Mouse (Mus musculus) right cerebral cortex, adult 2 months (tissue): Measurements from ENCODE around the gene Cherp.

ENCODE experiments used
- DNase-seq, 2 experiments: peaks; one replicate each; pipeline ENCODE4 v3.0.0; 2021 to 2022; ENCODE audit warnings: low spot score in 2 of 2

Cherp gene

DNA sequence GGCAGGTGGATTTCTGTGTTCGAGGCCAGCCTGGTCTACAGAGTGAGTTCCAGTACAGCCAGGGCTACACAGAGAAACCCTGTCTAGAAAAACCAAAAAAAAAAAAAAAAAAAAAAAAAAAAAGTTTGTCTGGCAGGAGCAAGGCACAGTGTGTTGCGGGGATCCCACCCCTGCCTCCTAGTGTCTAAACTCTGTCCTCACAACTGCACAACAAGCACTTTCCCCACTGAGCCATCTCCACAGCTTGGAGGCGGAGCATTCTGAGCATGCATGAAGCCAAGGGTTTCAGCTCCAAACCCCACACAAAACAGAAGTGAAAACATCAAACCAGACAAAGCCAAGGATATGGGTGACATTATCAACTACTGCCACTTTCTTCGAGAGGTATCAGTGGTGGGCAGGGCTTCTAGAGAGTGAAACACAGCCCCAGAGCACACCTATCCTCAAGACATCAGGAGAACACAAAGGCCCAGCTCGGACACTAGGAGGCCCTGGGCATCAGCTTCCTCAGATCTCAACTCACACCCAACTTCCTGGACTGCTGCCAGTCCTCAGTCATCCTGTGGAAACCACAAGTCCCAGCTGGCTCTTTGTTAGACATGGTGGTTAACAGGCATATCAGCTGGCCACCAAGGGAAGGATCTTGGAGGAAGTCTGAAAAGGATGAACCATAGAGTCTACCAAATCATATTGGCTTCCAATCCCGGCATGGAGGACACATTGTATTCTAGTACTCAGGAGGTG is 10.6 kb upstream of the Cherp start:
- peak in 1 of 2 experiments; percentile 24 for DNase-seq

- no peak for DNase-seq
Measured at GRCm38 (mm10) chr8:72470684-72471083, 4.3 kb downstream of the Cherp start.

DNA sequence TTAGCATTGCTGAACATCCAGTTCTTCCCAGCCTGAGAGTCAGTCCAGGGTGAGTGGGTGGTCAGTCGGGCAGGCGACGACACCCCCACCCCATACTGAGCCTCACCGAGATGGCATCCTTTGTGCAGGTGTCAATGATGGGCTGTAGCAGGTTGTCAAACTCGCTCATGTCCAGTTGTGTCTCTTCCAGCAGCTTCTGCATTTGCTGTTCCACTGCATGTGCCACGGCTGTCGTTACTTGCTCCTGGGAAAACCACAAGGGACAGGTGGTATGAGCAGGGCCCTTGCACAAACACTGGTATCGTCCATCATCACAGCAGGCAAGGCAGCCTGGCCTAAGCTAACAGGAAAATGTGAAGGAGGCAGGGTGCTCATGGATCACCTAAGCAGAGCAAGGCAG is 5.0 kb downstream of the Cherp start:
- DNase-seq = no peak

- DNase-seq = no peak
Measured at GRCm38 (mm10) chr8:72469243-72469642, 5.8 kb downstream of the Cherp start.

GRCm38 (mm10) chr8:72464211-72464610 is 10.8 kb downstream of the Cherp start:
- DNase-seq = no peak

GRCm38 (mm10) chr8:72459881-72460533 is 15.0 kb downstream of the Cherp start:
- no peak for DNase-seq

- DNase-seq = no peak
Measured at GRCm38 (mm10) chr8:72458457-72458856, 16.6 kb downstream of the Cherp start.

- no peak for DNase-seq
Measured at GRCm38 (mm10) chr8:72457806-72458205, 17.2 kb downstream of the Cherp start.

GRCm38 (mm10) chr8:72455317-72455716 is 19.7 kb downstream of the Cherp start:
- no peak for DNase-seq

DNA sequence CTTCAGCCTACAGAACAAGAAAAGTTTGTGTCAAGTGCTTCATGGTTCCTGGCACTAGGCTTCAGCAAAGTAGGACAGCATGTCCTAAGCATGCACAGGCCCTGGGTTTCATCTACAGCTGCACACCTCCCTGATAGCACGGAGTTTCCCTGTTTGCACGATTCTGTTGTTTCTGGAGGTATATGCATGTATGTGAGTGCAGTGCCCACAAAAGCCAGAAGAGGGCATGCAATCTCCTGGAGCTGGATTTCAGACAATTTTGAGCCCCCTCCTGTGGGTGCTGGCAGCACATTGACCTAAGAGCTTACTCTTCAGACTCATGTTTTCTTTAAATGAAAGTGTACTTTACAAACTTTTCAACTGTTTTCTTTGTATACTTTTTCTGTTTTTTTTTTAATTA is 21.1 kb downstream of the Cherp start:
- DNase-seq = no peak

GRCm38 (mm10) chr8:72451516-72451915 is 23.5 kb downstream of the Cherp start:
- no peak for DNase-seq

GRCm38 (mm10) chr8:72445071-72445470 is 30.0 kb downstream of the Cherp start:
- DNase-seq = no peak

DNA sequence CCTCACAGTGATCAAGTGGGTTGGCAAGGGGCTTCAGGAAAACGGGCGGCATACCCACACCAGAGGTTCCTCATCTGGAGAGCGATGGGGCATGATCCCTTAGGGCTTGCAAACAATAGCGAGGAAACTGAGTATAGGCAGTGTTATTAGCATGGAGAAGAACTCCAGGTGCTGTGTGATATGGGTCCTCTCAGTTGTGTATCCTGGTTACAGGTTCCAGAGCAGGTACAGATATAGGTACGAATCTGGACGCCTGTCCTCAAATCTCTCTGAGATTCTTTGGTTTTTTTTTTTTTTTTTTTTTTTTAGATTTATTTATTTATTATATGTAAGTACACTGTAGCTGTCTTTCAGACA is 31.1 kb downstream of the Cherp start:
- DNase-seq = no peak

DNA sequence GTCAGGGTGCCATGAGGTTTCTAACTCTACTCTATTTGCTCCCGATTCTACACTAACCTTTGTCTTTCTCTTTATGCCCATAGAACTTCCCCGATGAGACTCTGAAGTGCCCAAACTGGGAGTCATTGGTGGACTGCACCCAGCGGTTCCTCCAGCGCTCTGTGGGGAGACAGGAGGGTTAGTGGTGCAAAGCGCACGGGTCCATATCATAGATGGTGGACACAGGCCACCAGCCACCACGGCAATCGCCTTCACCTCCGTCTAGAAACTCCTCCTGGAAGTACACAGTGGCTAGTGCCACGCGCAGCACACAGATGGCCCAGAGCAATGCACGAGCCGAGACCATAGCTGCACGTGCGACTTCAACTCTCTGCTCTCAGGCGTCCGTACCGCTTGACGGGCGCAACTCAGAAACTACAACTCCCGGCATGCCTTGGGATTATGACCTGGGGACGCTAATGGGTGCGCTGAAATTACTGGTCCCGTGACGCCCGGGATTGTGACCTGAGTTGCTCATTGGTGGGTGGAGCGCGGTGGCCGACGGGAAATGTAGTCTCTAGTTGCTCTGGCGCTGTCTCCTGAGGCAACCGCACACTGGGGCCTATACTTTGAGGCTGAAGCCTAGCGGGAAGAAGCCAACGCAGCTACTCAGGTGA is 31.6 kb downstream of the Cherp start, which contains the start of the genes Calr3 and 1700030K09Rik:
TSS of gene Calr3 (minus strand) at position 533 of the 656 bp plus-strand sequence.
TSS of gene 1700030K09Rik (plus strand) at position 543 of the 656 bp plus-strand sequence.
- DNase-seq = peak; percentile 99 to 100

DNA sequence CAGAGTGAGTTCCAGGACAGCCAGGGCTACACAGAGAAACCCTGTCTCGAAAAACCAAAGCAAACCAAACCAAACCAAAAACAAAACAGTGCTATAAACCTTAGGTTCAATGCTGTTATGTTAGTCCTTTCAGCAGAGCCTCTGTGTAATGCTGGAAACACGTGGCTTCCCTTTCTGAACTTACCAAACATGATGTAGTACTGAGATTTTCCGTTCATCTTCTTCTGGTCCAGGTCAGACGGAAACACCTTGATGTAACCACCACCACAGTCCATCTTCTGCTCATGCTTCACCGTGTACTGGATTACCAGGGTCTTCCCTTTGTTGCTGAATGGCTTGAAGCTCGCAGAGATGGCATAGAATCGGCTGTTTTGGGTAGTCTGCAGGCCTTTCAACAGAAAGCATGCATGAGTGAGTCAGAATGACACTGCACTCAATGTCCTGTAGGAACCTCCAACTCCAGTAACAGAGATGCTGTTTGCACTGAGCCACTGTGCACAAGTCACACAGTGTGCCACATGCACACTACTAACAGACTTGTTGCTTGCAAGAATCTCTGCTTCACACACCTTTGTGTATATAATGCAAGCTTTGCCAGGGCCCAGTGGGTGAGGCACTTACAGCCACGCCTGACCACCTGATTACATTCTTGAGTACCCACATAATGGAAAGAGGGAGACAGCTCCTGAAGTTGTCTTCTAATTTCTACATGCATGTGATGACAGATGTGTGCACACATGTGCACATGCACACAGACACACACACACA is 36.6 kb downstream of the Cherp start:
- DNase-seq = no peak

- no peak for DNase-seq
Measured at GRCm38 (mm10) chr8:72434952-72435351, 40.1 kb downstream of the Cherp start.

DNA sequence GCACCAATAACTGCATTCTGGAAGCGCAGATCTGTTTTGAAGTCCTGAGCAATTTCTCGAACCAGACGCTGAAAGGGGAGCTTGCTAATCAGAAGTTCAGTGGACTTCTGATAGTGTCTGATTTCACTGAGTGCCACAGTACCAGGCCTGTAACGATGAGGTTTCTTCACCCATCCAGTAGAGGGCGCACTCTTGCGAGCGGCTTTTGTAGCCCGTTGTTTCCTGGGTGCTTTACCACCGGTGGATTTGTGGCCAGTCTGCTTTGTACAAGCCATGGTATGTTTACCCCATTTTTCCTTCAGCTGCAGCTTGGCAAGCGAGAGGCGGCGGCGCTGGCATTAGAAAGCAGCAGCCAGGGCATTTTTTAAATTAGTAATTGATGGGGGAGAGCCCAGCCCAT is 45.4 kb downstream of the Cherp start:
- no peak for DNase-seq

- no peak for DNase-seq
Measured at GRCm38 (mm10) chr8:72422926-72423325, 52.1 kb downstream of the Cherp start.

- DNase-seq = peak; percentile 97 to 99
Measured at GRCm38 (mm10) chr8:72421362-72422335, 53.4 kb downstream of the Cherp start, which contains the start of gene Eps15l1. Gene Eps15l1, minus strand, starts transcription at chr8:72421460.

GRCm38 (mm10) chr8:72420571-72421361 is 54.3 kb downstream of the Cherp start:
- DNase-seq = peak; percentile 29 to 46
